Mouse (Mus musculus): ENCODE measurements around the gene Gm3448.

The Gm3448 gene

GRCm38 (mm10) chr17:14959979-14960378 lies 81.4 kb downstream of the Gm3448 start:
- no peak for DNase-seq (ENCODE audit: low spot score in 2 of 2)

DNA sequence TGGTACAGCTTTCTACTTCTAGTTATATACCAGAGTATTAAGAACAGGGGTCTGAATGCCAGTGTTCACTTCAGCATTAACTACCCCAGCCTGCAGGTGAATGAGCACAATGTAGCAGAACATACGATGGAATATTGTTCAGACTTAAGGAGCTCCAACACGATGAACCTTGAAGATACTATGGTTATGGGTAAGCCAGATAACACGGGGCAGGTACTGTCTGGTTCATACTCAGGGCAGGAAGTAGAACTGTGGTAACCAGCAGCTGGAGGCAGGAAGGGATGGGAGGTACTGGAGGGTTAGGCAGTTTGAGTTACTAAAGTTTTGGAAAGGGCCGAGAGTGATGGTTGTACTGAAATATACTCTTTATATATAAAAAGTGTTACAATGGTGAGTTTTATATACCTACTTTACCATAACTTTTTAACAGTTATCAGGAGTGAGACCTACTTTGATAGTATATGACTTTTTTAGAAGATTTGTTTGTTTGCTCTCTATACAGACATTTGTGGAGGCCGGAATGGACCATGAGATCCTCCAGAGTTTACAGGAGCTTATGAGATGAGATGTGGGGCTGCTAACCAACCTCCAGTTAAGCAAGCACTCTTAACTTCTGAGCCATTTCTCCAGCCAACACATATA lies 82.5 kb downstream of the Gm3448 start:
- no peak for DNase-seq (ENCODE audit: low spot score in 2 of 2)

DNA sequence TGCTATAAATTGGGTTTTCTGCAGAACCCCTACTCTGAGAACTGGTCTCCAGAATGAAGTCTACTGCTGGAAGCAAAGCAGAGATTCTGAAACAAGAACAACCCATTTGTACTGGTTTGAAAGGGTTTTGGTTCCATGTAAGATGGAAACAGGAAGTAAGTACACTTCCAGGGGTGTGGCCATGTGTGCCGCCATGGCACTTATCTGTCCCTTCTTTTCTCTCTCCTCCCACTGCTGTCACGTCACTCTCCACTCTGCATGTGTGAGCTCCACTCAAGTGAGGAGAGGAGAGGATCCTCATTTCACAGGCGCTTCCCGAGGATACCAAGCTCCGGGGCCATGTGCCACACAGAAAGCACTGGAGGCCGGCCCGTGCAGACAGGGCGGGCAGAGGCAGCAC lies 87.9 kb downstream of the Gm3448 start:
- no peak for DNase-seq (ENCODE audit: low spot score in 2 of 2)

DNA sequence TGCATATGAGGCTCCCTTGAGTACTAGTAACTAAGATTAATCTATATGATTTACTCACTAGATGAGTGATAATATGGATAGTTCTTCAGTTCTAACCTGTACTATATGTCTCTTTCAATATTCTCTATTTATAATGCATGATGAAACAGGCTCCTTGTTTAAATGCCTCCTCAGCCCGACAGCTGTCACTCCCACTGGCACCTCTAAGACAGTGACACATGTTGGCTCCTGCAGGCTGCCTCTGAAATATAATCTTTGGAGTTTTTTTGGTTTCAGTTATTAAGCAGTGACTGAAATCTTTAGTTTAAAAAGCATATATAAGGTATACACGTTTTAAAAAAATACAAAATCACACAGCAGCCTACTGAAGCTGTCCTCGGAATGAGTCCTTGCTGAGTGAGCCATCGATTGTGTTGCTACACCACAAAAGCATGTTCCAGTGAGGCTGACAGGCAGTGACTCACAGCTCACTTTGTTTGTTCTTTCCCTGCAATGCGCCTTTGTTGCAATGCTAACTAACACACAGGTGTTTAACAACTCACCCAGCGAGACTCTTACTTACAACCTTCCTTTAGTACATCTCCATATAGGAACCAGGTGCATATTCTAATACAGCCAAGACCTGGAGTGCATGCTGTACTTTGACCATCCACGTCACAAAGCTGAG lies 92.0 kb downstream of the Gm3448 start:
- no peak for DNase-seq (ENCODE audit: low spot score in 2 of 2)

Measured in urinary bladder, postnatal 4 days (tissue).